Mouse (Mus musculus) stomach, embryonic 16.5 days (tissue): ENCODE data around the gene Gipc1. TPM values are rescaled to one million over a fixed set of nuclear protein-coding genes. Genes with fewer than 3 reads are reported as not detected.

Experiments used
- ATAC-seq: fragments of 200-750 bp; cut with Nextera tagmentation; 2 replicates; pipeline ENCODE4 v1.8.0; 2017; ENCODE audit warnings: moderate number of reproducible peaks, moderate TSS enrichment; ENCODE audit not compliant: insufficient read depth, low FRiP score
- H3K27ac ChIP-seq: fragments of 300-500 bp; sonication (generic); 2 replicates; pipeline ENCODE4 v1.5.1; 2014; ENCODE audit warnings: low read length
- H3K27me3 ChIP-seq: fragments of 300-500 bp; sonication (generic); 2 replicates; pipeline ENCODE4 v1.6.1; 2014; ENCODE audit warnings: low read length, control low read depth, mixed read lengths; ENCODE audit not compliant: control insufficient read depth, insufficient read depth
- H3K36me3 ChIP-seq: fragments of 300-500 bp; sonication (generic); 2 replicates; pipeline ENCODE4 v1.6.1; 2014; ENCODE audit warnings: low read length; ENCODE audit not compliant: control insufficient read depth, insufficient read depth
- H3K4me1 ChIP-seq: fragments of 300-500 bp; sonication (generic); 2 replicates; pipeline ENCODE4 v1.6.1; 2014; ENCODE audit warnings: low read length, control low read depth, mixed read lengths; ENCODE audit not compliant: control insufficient read depth, insufficient read depth
- H3K4me2 ChIP-seq: fragments of 300-500 bp; sonication (generic); 2 replicates; pipeline ENCODE4 v1.6.1; 2014; ENCODE audit warnings: low read depth, low read length, mixed read lengths
- H3K4me3 ChIP-seq: fragments of 300-500 bp; sonication (generic); replicated peaks from 2 replicates; pipeline ENCODE4 v1.5.1; 2014; ENCODE audit warnings: mild to moderate bottlenecking, low read length
- H3K9ac ChIP-seq: fragments of 300-500 bp; sonication (generic); 2 replicates; pipeline ENCODE4 v1.6.1; 2014; ENCODE audit warnings: low read length
- H3K9me3 ChIP-seq: fragments of 300-500 bp; sonication (generic); replicated peaks from 2 replicates; pipeline ENCODE4 v1.6.1; 2016; ENCODE audit warnings: low read length, control low read depth; ENCODE audit not compliant: control insufficient read depth
- WGBS: fragments of 180-500 bp; shearing (Covaris S2); extraction: QIAGEN DNeasy Blood & Tissue Kit; methylation state at CpG from one replicate; pipeline ENCODE4 v1.1.7; 2014; 5-methylcytosine and 5-hydroxymethylcytosine counted together
- polyA plus RNA-seq: library from polyadenylated mRNA; unstranded; fragments of >200 nt; fragmentation: Nextera tagmentation; extraction: Ambion mirVana; gene quantifications from 2 replicates; pipeline ENCODE4 v1.2.1, GENCODE M21; 2015

Gene Gipc1
- polyA plus RNA-seq, 1 experiment from 2014 or later: 190 TPM

DNA sequence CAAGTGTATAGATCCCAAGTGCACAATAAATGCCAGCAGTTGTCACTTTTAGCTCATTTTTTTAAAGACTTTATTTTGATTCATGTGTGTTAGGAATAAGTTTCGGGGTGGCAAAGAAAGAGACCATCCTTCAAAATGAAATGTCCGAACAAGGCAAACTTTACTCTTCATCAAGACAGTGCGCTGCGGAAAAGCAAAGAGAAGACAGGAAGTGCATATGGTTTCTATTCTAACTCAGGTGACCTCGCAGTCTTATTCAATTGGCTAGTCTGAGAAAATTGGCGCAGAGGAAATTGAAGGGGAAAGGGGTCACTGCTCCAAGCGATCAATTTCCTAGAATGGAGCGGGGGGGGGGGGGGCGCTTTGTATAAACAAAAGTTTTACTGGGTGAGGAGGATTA is 47.1 kb downstream of the Gipc1 start:
- no peak for ATAC-seq
- H3K4me2 ChIP-seq: peak overlapping the region; percentile 94
- H3K4me1 ChIP-seq: peaks cover 34% of the 10 kb centered on the region
- H3K36me3 ChIP-seq: no peaks in the 10 kb centered on the region
- no peaks in the 10 kb centered on the region; the same call in 1 of the 2 replicates for H3K9me3 ChIP-seq
- peak overlapping the region; percentile 86 for H3K27ac ChIP-seq
- 17% methylated on average over 9 of the region's 9 CpGs for WGBS
- peak overlapping the region; percentile 89 for H3K4me3 ChIP-seq
- no peaks in the 10 kb centered on the region for H3K27me3 ChIP-seq
- peak overlapping the region; percentile 97 for H3K9ac ChIP-seq

DNA sequence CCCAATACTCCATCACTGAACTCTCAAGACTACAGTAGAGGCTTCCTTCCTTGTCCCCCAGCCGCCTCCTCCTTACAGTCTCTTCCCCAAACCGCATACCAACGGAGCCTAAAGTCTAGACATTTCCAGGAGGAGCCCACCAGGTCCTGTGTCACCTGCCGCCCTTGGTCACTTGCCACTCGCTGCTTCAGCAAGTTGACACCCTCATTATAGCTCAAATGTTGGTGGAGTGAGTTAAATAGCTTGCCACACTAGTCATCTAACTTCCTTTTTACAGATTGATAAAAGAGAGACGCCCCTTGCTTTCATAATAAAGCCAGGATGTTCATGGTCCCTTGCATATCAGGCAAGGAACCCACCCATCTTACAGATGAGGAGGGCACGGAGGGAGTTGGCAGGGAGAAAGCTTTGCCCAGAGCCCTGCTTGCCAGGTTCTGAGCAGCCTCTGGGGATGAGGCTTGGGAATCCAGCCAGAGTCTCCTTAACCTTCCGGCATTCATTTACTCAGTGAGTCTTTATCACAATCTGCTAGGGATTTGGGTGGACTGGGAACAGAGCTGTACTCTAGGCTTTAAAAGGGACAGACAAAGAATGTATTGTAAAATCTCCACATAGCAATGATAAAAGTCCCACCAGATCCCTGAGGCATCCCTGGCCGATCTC is 48.1 kb downstream of the Gipc1 start:
- no peak for ATAC-seq
- Histone ChIP-seq H3K27me3 (no peaks in the 10 kb centered on the region), H3K27ac (no peak overlapping the region), H3K36me3 (no peaks in the 10 kb centered on the region), H3K4me1 (peaks cover 29% of the 10 kb centered on the region), H3K4me3 (no peak overlapping the region), H3K9me3 (no peaks in the 10 kb centered on the region; the same call in 1 of the 2 replicates), H3K4me2 (no peak overlapping the region), H3K9ac (no peak overlapping the region)
- WGBS: 73% methylated on average over 9 of the region's 9 CpGs

DNA sequence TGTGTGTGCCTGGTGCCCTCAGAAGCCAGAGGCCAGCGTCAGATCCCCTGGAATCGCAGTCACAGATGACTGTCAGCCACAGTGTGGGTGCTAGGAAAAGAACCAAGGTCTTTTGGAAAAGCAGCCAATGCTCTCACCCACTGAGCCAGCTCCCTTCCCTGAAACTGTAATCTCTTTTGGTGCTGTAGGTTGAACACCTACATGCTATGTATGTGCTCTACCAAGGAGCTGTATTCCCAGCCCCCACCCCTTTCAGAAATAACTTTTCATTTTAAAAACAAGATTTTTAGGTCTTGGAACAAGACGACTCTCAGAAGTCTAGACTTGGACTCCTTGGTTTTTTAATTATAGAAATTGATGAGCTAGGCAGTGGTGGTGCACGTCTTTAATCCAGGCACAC is 50.9 kb downstream of the Gipc1 start:
- no peak for ATAC-seq
- Histone ChIP-seq H3K27ac (no peak overlapping the region), H3K9ac (no peak overlapping the region), H3K4me1 (peaks cover 9% of the 10 kb centered on the region), H3K4me3 (no peak overlapping the region), H3K4me2 (no peak overlapping the region), H3K9me3 (no peaks in the 10 kb centered on the region; the same call in 1 of the 2 replicates), H3K27me3 (no peaks in the 10 kb centered on the region), H3K36me3 (no peaks in the 10 kb centered on the region)
- 77% methylated on average over 4 of the region's 4 CpGs for WGBS

- no peak overlapping the region for H3K9ac ChIP-seq
Measured at GRCm38 (mm10) chr8:83706411-83706810, 53.9 kb downstream of the Gipc1 start.

DNA sequence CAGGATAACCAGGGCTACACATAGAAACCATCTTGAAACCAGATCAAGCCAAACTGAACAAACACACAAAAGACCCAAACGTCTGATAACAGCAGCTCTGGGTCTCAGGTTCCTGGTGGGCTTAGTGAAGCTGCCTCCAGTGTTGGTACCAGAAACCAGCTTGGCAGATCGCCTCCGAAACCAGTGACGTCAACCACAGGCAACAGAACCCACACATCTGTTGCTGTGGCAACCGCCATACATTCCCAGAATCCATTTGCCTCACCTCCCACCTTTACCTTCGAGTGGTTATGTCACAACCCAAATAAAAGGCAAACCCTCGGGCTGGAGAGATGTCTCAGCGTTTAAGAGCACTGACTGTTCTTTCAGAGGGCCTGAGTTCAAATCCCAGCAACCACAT is 55.1 kb downstream of the Gipc1 start:
- no peak overlapping the region for H3K27ac ChIP-seq
- no peak overlapping the region for H3K4me3 ChIP-seq
- no peaks in the 10 kb centered on the region for H3K27me3 ChIP-seq
- no peaks in the 10 kb centered on the region for H3K9me3 ChIP-seq
- H3K4me1 ChIP-seq: no peaks in the 10 kb centered on the region
- no peak overlapping the region for H3K4me2 ChIP-seq
- ATAC-seq: no peak
- 68% methylated on average over 8 of the region's 8 CpGs for WGBS
- H3K36me3 ChIP-seq: no peaks in the 10 kb centered on the region
- no peak overlapping the region for H3K9ac ChIP-seq

More at GRCm38 (mm10) chr8:83706411-83706810, 53.9 kb downstream of the Gipc1 start:
- 56% methylated on average over 5 of the region's 5 CpGs for WGBS
- no peak overlapping the region for H3K27ac ChIP-seq
- H3K4me3 ChIP-seq: no peak overlapping the region
- no peaks in the 10 kb centered on the region for H3K4me1 ChIP-seq
- ATAC-seq: no peak
- no peak overlapping the region for H3K4me2 ChIP-seq
- H3K27me3 ChIP-seq: no peaks in the 10 kb centered on the region
- no peaks in the 10 kb centered on the region; the same call in 1 of the 2 replicates for H3K9me3 ChIP-seq
- H3K36me3 ChIP-seq: no peaks in the 10 kb centered on the region

Other genes with a start within 250 kb of the Gipc1 start
- gene Scoc, start 194.3 kb upstream of the Gipc1 start, polyA plus RNA-seq: 88.7 and 98.3 TPM in 2 replicates
- not detected in 2 replicates for gene Olfr370, start 116.9 kb upstream of the Gipc1 start, polyA plus RNA-seq
- gene Ndufb7, start 86.0 kb upstream of the Gipc1 start, polyA plus RNA-seq: 285 and 326 TPM in 2 replicates
- gene Tecr, start 44.7 kb upstream of the Gipc1 start, polyA plus RNA-seq: 503 and 554 TPM in 2 replicates
- gene Dnajb1, start 44.5 kb upstream of the Gipc1 start, polyA plus RNA-seq: 69.6 and 74.3 TPM in 2 replicates
- 5.7 and 6.3 TPM in 2 replicates for gene Ptger1, start 14.0 kb downstream of the Gipc1 start, polyA plus RNA-seq
- gene Pkn1, start 46.5 kb downstream of the Gipc1 start, polyA plus RNA-seq: 14.7 and 19.9 TPM in 2 replicates
- gene Ddx39, start 62.5 kb downstream of the Gipc1 start, polyA plus RNA-seq: 154 and 167 TPM in 2 replicates
- gene Adgre5, start 88.6 kb downstream of the Gipc1 start, polyA plus RNA-seq: 40.5 and 45.6 TPM in 2 replicates
- 12.6 and 13.2 TPM in 2 replicates for gene Adgrl1, start 247.4 kb downstream of the Gipc1 start, polyA plus RNA-seq